Mouse (Mus musculus) cerebellum, postnatal 10 days (tissue): ENCODE results near the gene Xylt1.

Source experiments
- DNase-seq, 2 experiments: peaks; one replicate each; pipeline ENCODE4 v3.0.0; 2021; ENCODE audit warnings: mixed read lengths in 2 of 2

The Xylt1 gene

DNA sequence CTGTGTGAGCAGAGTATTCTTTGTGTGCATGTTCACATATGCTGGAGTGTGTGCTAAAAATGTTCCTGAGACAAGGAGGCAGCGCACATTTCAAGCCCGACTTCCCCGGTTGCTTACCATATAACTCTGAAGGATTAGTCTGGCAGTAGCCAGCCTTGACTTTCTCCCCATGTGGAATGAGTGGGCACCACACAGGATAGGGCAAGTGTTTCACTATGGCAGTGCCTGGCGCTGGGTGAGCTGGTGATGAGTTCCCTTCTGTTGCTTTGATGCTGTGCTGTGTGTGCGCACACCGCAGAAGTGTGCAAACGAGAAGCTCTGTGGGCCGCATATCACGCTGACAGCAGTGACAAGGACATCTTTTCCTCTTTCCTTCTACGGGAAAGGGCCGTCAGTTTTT lies 56.1 kb downstream of the Xylt1 start:
- no peak for DNase-seq

DNA sequence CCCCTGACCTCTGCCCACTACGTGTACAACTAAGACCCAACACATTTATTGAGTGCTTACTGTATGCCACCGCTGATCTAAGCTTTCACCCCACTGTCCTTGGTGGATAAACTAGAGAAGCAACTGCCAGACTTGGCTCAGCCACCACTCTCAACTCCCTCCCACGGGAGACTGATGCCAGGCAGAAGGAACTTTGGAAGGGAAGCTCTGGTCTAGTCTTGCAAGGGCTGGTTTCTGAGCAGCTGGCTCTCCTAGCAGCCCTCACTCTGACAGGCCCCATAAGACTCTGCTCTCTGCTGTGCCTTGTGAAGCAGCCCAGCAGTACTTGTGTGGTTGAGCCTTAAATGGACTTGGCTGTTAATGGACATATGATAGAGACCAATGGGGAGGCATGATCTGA lies 60.2 kb downstream of the Xylt1 start:
- DNase-seq: peak; percentile 19 to 44

DNA sequence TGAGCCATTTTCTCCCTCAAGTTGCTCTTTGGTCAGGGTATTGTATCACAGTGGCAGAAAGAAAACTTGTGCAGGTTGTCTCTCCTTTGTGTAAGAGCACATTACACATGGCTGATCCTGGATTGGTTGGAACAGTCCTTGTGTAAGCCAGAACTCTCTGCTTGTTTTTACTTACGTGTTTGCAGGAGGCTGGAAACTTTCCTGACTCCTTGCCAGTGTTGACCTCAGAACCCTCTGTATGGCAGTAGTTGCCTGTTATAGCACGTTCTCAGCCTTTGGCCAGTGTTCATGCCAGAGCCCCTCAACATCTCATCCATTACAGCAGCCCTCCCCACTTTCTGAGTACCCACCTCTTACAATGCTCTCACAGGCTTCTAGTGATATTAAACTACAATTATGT lies 61.9 kb downstream of the Xylt1 start:
- no peak for DNase-seq

DNA sequence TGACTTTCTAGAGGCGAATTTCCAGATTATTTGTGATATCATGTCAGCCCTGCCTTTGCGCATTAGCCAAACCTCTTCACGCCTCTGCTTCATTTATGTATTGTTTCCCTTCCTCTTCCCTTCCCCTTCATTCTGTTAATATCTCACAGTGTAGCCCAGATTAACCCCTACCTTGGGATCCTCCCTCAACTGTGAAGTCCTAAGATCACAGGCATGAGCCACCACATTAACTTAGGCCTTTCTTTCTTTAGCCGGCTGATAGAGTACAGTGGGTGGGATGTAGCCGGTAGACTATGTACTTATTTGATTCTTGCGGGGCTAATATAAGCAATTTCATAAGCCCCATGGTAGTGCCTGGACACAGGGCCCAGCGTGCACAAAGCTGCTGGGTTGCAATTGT lies 62.4 kb downstream of the Xylt1 start:
- no peak for DNase-seq

- DNase-seq: no peak
Observed at GRCm38 (mm10) chr7:117445471-117445870, 64.7 kb downstream of the Xylt1 start.

GRCm38 (mm10) chr7:117449605-117450004 lies 68.8 kb downstream of the Xylt1 start:
- no peak for DNase-seq

DNA sequence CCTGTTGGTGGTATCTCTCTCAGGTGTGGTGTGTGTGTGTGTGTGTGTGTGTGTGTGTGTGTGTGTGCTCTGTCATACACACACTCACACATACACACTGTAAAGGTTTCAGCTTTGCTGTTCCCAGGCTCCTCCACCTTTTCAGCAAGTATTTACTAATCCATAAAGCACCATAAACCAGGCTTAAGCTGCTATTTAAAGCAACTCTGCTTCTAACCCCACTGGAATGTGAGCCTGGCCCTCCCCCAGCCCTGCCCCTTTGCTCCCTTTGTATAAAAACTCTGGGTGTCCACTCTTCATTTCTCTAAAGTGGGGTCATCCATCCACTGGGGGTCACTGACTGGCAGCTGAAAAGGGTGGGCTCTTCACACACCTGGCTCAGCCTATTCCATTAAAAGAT lies 70.4 kb downstream of the Xylt1 start:
- DNase-seq: no peak

DNA sequence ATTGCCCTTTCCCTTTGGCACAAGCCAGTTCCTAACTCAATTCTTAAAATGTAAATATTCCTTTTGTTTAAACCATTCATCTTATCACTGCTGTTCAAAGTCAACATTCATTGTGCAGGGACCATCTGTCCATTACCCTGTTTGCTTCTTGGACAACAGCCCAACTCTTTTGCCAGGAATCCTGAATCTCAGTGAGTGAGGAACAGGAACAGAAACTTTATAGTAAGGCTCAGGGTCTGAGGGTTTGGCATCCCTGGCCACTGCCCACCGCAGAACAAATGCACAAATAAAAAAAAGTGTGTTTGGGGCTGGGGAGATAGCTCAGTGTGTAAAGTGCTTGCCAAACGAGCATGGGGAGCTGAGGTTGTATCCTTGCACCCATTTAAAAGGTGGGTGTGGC lies 71.5 kb downstream of the Xylt1 start:
- DNase-seq: peak; percentile 66 to 70

- DNase-seq: no peak
Observed at GRCm38 (mm10) chr7:117454789-117455548, 74.2 kb downstream of the Xylt1 start.

GRCm38 (mm10) chr7:117462196-117462935 lies 81.6 kb downstream of the Xylt1 start:
- peak in 1 of 2 experiments; percentile 39 for DNase-seq

DNA sequence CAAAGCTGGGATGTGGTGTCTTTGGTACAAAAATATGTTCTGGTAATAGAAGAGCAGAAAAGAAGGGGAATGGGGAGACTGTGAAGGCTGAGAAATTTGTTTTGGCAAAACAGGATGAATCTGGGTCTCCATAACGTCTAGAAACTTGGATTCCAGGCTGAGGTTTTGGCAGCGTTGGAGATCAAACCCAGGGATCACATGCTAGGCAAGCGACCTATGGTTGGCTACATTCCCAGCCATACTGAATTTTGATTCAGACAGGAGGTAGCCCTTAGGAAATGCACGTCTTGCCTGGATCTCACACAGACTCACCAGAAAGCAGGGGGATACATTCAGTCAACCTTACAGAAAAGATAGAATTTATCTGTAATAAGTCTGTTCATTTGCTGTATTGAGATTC lies 84.2 kb downstream of the Xylt1 start:
- peak; percentile 27 to 50 for DNase-seq

DNA sequence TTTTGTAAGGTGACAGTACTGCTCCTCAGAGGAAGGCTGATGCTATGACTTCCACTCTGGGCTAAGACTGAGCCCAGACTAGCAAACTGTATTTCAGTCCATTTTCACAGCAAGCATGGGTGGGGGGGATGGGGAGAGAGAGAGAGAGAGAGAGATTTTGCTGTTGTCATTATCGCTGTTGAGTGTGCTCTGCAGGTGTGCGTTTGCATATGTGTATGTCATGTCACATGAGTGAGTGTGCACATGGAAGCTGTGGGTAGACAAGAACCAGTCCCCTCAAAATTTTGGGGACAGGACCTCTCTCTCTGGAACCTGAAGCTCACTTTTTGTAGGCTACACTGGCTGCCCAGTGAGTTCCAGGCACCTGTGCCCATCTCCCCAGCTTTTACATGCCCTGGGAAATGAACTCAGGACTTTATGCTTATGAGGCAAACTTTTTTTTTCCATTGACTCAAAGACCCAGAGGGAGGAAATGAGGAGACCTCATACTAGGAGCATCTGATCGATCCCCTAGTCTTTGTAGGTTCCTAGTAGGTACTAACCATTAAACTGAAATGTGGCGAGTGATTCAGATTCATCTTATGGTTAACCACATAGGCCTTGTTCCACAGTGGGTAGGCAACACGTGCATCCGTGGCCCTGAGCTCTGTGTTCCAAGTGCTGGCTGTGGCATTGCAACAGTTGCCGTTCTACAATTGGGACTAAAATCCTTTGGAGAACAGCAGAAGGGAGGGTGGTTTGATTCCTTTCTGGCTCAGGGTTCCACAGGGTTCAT lies 85.4 kb downstream of the Xylt1 start:
- DNase-seq: no peak

DNA sequence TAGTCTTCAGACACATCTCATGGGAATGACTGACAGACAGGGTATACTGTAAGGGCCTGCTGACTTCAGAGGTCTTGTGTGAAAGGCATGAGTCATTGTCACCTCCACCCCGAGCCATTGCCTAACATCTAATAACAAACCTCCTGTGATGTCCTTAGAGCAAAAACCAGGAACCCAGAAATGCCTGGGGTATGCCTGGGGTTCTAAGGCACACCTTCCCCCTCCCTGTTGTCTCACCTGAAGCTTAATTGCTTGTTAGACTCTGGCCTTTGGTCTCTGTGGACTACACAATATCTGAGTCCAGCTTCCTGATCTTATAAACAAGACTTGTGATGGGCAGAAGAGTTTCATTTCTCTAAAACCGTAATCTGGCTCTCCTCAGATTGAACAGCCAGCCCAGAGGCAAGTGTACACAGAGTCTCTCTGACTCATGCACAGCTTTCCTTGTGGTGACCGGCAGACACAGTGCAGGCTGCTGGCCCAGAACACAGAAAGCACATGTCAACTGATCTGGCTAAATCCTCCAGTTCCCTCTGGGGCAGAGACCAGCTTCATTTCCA lies 89.5 kb downstream of the Xylt1 start:
- DNase-seq: no peak

DNA sequence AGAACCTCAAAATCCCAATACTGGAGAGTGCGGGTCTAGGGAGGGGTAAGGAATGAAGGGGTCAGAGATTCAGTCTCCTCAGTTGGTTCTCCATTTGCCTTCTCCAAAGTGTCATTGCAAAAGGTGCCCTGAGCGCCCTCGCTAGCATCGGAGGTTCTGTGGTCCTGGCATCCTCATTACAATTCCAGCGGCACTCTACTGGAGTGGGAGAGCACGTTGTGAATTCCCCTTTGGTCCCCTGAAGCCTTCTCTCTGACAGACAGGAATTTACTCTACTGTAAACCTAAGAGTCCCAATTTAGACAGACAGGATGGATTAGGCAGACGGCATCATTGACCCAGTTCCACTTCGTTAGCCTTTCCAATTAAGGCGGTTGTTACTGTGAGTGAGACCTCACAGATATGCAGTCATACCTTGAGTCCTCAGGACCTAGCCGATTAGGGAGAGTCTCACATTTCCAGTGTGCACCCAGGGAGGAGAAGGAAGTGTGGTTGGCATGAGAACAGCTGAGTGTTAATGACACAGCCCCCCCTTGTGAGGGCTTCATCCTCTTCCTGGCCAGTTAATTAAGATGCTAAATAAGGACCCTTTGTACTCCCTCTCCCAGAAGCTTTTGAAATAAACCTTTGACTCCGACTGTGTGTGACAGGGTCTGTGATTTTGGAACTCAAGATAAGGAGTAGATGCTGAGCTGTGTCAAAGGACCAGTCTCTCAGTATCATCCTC lies 91.4 kb downstream of the Xylt1 start:
- DNase-seq: peak; percentile 43 to 48

DNA sequence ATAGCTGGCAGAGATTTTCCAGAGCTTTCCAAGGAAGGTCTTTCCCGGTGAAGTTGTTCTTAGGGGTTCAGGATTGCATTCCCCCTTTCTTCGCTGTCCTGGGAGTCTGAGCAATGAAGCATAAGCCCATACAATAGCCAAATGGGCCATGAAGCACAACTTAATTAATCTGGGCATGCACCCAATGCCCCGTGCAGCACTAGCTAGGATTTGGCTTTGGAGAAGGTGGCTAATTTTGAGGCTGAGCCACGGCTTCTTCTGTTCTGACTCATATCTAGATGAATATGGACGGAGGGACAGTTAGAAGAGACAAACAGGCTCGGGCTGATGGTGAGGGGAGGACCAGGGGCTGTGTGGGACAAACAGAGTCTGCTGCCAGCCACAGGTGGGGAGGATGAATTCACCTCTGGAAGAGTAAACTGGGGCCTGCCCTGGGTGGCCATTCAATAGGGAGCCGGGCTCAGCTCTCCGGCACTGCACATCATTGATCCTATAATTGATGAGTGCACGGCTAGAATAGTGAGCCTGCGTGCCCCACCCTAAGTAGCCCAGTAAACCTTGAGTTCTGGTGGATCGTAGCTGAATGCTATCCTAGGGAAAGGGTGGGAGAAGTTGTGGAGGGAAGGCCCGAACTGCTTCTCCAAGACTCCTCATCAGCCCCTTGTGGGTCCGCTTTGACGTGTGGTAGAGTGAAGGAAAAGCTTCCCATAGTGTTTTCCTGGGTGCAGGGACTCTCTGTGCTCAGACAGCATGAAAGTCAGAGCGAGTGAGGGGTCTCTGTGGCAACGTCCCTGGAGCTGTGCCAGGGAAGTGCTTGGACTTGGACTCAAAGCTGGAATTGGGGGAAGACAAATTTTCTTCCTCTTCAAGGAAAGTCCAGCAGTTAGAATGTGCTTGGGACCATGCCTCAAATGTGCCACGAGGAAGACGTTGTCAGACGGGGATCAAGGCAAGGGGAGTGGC lies 92.3 kb downstream of the Xylt1 start:
- DNase-seq: peak; percentile 89 to 90

GRCm38 (mm10) chr7:117474302-117474701 lies 93.5 kb downstream of the Xylt1 start:
- no peak for DNase-seq

- no peak for DNase-seq
Observed at GRCm38 (mm10) chr7:117475106-117475505, 94.3 kb downstream of the Xylt1 start.

DNA sequence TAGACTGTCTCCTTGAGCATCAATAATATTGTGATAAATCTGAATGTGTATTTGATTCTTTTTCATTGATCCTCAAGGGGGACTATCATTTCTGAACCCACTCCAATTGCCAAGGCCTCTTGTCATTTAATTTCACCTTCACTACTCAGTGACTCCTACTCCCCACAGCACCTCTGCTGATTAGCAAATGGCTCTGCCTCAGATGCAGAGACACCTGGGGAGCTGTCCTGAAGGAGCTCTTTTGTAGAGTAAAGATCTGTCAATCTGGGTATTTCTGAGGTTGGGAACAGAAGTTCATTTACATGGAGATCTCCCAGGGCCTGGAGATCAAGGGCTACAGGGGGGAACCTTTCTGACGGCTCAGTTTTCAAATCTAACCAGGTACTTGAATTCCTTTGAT lies 98.2 kb downstream of the Xylt1 start:
- DNase-seq: no peak

DNA sequence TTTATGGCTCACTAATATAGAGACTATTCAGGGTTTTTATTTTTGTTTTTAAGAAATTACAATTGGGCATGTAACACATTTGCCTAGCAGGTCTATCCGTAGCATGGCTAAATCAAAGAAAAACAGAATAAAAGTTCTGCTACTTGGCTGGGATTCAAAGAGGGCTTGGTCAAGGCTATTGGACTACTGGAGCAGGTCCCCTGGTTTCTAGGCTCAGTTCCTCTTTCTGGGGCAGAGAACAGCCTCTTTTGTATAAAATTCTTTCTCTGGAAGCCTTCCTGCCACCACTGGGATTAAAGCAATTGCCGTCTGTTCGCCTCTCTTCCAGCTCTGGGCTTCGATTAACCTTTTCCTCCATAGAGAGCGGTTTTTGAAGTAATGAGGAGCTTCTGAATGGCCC lies 100.1 kb downstream of the Xylt1 start:
- DNase-seq: no peak

- no peak for DNase-seq
Observed at GRCm38 (mm10) chr7:117481404-117481803, 100.6 kb downstream of the Xylt1 start.

GRCm38 (mm10) chr7:117482701-117483100 lies 101.9 kb downstream of the Xylt1 start:
- no peak for DNase-seq
